Mouse (Mus musculus) forebrain, embryonic 16.5 days (tissue): ENCODE measurements around the gene Ttc30a1. TPM values are rescaled to one million over a fixed set of nuclear protein-coding genes. Genes with fewer than 3 reads are reported as not detected.

Experiments
- ATAC-seq: fragments of 200-750 bp; cut with Nextera tagmentation; 2 replicates; pipeline ENCODE4 v1.8.0; 2017; ENCODE audit warnings: mild to moderate bottlenecking, moderate library complexity
- H3K27ac ChIP-seq: fragments of 300-500 bp; sonication (generic); 2 replicates; pipeline ENCODE4 v1.5.1; 2014; ENCODE audit warnings: low read length, control low read depth
- H3K27me3 ChIP-seq: fragments of 300-500 bp; sonication (generic); replicated peaks from 2 replicates; pipeline ENCODE4 v1.6.1; 2014; ENCODE audit warnings: low read length; ENCODE audit not compliant: control insufficient read depth, insufficient read depth
- H3K36me3 ChIP-seq: fragments of 300-500 bp; sonication (generic); 2 replicates; pipeline ENCODE4 v1.6.1; 2014; ENCODE audit not compliant: control insufficient read depth, insufficient read depth
- H3K4me1 ChIP-seq: fragments of 300-500 bp; sonication (generic); replicated peaks from 2 replicates; pipeline ENCODE4 v1.6.1; 2014; ENCODE audit warnings: low read length; ENCODE audit not compliant: control insufficient read depth, insufficient read depth
- H3K4me2 ChIP-seq: fragments of 300-500 bp; sonication (generic); 2 replicates; pipeline ENCODE4 v1.6.1; 2014; ENCODE audit warnings: mild to moderate bottlenecking, low read length, control low read depth
- H3K4me3 ChIP-seq: fragments of 300-500 bp; sonication (generic); replicated peaks from 2 replicates; pipeline ENCODE4 v1.5.1; 2014; ENCODE audit warnings: mild to moderate bottlenecking, low read length, control low read depth
- H3K9ac ChIP-seq: fragments of 300-500 bp; sonication (generic); replicated peaks from 2 replicates; pipeline ENCODE4 v1.6.1; 2014; ENCODE audit warnings: low read depth, low read length, control low read depth
- H3K9me3 ChIP-seq: fragments of 300-500 bp; sonication (generic); 2 replicates; pipeline ENCODE4 v1.6.1; 2016; ENCODE audit warnings: low read length; ENCODE audit not compliant: control insufficient read depth
- WGBS: fragments of 180-500 bp; shearing (Covaris S2); extraction: QIAGEN DNeasy Blood & Tissue Kit; methylation state at CpG from one replicate; pipeline ENCODE4 v1.1.7; 2014; 5-methylcytosine and 5-hydroxymethylcytosine counted together
- polyA plus RNA-seq: library from polyadenylated mRNA; unstranded; fragments of >200 nt; fragmentation: Nextera tagmentation; extraction: Ambion mirVana; gene quantifications from 2 replicates; pipeline ENCODE4 v1.2.1, GENCODE M21; 2015

Ttc30a1 gene
- polyA plus RNA-seq, 1 experiment from 2014 or later: 7.4 TPM

DNA sequence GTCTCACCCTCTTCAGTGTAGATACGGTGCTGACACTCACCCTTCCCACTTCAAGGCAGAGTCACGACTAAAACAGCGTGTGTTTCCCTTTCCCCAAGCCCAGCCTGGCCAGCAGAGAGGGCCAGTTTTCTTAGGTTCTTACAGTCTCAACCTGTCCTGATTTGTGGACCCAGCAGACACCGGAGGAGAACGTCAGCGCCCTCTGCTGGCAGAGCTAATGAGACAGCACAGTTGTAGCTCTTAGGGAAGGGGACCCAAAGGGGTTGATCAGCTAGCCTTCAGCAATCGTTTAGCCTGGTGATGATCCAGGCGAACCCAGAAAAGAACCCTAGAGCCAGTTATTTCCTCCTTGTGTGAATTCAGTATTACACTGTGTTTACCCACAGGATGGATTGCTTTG lies 19.6 kb upstream of the Ttc30a1 start:
- WGBS: 50% methylated on average over 8 of the region's 8 CpGs
- Histone ChIP-seq H3K9ac (no peak overlapping the region), H3K4me3 (no peak overlapping the region), H3K4me1 (peaks cover 19% of the 10 kb centered on the region), H3K36me3 (no peaks in the 10 kb centered on the region), H3K27ac (no peak overlapping the region), H3K9me3 (no peaks in the 10 kb centered on the region), H3K27me3 (no peaks in the 10 kb centered on the region), H3K4me2 (no peak overlapping the region)
- ATAC-seq: no peak

DNA sequence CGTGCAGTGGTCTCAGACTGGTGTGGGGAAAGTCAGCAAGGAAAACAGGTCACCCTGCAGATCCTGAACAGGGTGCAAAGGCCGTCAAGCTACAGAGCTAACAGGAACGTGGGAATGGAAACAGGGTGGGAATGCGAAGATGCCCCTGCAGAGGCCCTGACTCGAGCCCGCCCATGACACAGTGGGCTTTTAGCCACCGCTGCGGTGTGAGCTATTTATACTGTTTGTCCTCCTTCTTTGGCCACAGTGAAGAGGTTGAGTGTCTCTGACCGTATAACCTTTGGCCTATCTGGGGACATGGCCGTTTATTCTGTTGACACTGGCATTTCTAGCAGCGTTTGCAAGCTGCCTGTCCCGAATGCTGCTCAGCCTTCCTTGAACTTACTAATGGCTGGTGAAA lies 17.9 kb upstream of the Ttc30a1 start:
- 82% methylated on average over 12 of the region's 12 CpGs for WGBS
- H3K4me2 ChIP-seq: no peak overlapping the region
- H3K4me1 ChIP-seq: peaks cover 19% of the 10 kb centered on the region
- no peak overlapping the region for H3K9ac ChIP-seq
- ATAC-seq: no peak
- H3K27ac ChIP-seq: peak overlapping the region; percentile 25
- H3K9me3 ChIP-seq: no peaks in the 10 kb centered on the region
- no peaks in the 10 kb centered on the region for H3K27me3 ChIP-seq
- H3K36me3 ChIP-seq: no peaks in the 10 kb centered on the region
- no peak overlapping the region for H3K4me3 ChIP-seq

DNA sequence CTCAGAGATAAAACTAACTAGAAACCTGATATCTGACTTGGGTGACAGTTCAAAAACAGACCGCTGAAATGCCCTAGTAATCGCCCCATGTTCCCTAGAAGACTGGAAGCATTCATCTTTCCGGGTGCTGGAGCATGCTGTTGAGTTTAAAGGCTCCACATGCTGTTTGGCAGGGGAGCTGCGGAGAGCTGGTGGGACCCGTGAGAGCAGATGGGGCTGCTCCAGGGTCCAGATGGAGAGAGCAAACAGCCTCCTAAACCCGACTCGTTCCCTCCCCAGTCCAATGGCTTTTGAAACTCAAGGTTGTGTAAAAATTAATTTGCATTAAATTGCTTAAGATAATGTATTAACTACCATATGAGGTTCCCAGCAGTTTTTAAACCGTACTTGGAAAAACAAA lies 16.9 kb upstream of the Ttc30a1 start:
- Histone ChIP-seq H3K4me2 (no peak overlapping the region), H3K9ac (no peak overlapping the region), H3K27me3 (no peaks in the 10 kb centered on the region), H3K9me3 (no peaks in the 10 kb centered on the region), H3K36me3 (no peaks in the 10 kb centered on the region), H3K4me3 (no peak overlapping the region), H3K4me1 (peaks cover 19% of the 10 kb centered on the region), H3K27ac (peak overlapping the region; percentile 29; the same call in 1 of the 2 replicates)
- peak; percentile 95 for ATAC-seq
- 32% methylated on average over 8 of the region's 8 CpGs for WGBS

DNA sequence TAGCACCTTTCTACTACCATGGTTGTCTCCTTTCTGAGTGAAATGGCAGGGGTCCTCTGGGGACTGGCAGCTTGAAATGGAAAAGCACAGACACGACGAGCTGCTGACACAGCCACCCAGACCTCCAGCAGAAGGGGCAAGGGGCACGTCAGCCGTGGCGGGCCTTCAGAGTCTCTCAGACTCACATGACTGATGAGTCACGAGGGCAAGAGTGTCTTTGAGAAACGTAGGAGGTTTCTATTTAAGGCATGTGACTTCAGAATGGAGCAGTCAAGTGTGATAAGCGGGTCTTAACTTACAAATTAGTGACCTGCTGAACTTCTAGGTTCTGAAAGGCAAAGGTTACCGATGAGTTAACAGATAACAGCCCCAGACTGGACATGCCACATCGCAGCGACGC lies 16.0 kb upstream of the Ttc30a1 start:
- no peak overlapping the region for H3K9ac ChIP-seq
- WGBS: 81% methylated on average over 12 of the region's 12 CpGs

DNA sequence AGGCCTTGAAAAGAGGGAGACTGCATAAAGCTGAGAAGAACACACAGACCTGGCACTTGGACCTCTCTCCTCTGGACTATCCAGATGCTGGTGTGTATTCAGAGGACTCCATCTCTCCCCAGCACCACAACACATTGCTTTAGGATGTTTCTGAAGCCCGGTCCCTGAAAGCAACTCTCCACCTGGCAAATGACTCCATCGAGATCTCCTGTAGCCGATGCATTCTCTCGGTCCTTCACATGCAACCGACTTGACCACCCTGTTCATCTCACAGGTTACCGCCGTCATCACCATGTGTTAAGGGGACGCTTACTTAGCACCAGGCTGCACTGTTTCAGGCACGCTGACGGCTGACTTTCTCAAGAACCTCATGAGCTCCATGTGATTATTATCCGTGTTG lies 13.1 kb upstream of the Ttc30a1 start:
- Histone ChIP-seq H3K36me3 (no peaks in the 10 kb centered on the region), H3K9me3 (no peaks in the 10 kb centered on the region), H3K4me2 (no peak overlapping the region), H3K4me3 (no peak overlapping the region), H3K27ac (no peak overlapping the region), H3K4me1 (peaks cover 27% of the 10 kb centered on the region), H3K9ac (no peak overlapping the region), H3K27me3 (no peaks in the 10 kb centered on the region)
- WGBS: 95% methylated on average over 11 of the region's 11 CpGs
- ATAC-seq: no peak

More for the DNA sequence above, 16.0 kb upstream of the Ttc30a1 start:
- H3K27ac ChIP-seq: no peak overlapping the region
- H3K36me3 ChIP-seq: no peaks in the 10 kb centered on the region
- no peak overlapping the region for H3K4me2 ChIP-seq
- peaks cover 19% of the 10 kb centered on the region for H3K4me1 ChIP-seq
- no peaks in the 10 kb centered on the region for H3K27me3 ChIP-seq
- no peaks in the 10 kb centered on the region for H3K9me3 ChIP-seq
- no peak for ATAC-seq
- H3K4me3 ChIP-seq: no peak overlapping the region

DNA sequence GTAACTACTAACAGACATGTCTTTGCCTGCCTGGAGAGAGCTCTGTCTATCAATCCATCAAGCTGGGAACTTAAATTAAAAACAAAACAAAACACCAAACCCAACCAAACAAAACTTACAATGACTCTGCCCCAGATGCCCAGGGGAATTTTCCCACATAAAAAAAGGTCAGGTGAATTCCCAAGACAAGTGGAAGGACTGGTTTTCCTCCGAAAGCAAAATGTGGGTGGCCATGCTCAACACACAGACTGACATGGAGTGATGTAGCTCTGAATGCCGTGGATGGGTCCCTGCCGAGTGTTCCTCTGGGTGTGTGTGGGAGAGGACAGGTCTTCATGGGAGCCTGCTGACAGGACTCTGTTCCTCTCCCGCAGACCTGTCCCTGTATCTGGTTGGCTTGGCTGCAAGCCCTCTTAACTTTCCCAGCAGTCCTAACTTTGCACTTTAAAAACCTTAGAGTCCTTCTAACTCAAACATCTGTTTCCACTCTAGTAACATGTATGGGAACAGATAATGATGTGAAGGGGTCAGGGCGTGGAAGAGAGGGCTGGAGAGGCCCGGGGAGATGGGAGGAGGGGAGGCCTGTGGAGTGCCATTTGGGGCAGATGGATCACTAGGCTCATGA lies 9.9 kb upstream of the Ttc30a1 start:
- Histone ChIP-seq H3K9me3 (no peaks in the 10 kb centered on the region), H3K27ac (no peak overlapping the region), H3K9ac (no peak overlapping the region), H3K36me3 (no peaks in the 10 kb centered on the region), H3K27me3 (no peaks in the 10 kb centered on the region), H3K4me1 (peaks cover 25% of the 10 kb centered on the region), H3K4me3 (no peak overlapping the region), H3K4me2 (no peak overlapping the region)
- 77% methylated on average over 6 of the region's 6 CpGs for WGBS
- no peak for ATAC-seq

DNA sequence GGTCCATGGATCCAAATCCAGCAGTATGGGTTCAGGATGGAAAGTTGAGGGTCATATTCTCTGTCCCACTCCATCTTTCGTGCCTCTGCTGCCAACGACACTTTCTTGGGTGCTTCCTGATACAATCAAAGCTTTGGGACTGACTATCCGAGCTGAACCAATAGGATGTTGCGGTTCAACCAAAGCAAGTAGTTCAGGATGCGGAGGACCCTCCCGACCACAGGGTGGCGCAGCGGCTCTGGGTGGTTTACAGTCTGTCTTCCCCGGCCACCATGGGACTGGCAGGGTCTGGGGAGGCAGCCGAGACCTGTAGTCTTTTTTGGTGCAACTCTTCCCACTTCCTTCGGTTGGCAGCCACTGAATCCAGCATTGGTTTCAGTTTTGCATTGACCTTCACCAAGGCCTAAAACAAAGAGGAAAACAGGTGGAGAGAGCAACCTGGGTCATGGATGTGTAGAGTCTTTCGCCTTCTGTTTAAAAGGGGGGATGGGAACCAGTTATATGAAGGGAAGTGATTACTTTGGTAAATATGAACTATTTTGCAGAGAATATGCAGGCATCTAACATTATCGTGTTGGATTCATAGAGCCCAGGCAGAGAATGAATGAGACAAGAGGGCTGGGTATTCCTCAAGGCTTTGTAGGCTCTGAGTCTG lies 9.2 kb upstream of the Ttc30a1 start:
- Histone ChIP-seq H3K27me3 (no peaks in the 10 kb centered on the region), H3K27ac (no peak overlapping the region), H3K9me3 (no peaks in the 10 kb centered on the region), H3K4me3 (no peak overlapping the region), H3K4me2 (no peak overlapping the region), H3K9ac (no peak overlapping the region), H3K4me1 (peaks cover 25% of the 10 kb centered on the region), H3K36me3 (no peaks in the 10 kb centered on the region)
- WGBS: 59% methylated on average over 13 of the region's 13 CpGs
- ATAC-seq: no peak

DNA sequence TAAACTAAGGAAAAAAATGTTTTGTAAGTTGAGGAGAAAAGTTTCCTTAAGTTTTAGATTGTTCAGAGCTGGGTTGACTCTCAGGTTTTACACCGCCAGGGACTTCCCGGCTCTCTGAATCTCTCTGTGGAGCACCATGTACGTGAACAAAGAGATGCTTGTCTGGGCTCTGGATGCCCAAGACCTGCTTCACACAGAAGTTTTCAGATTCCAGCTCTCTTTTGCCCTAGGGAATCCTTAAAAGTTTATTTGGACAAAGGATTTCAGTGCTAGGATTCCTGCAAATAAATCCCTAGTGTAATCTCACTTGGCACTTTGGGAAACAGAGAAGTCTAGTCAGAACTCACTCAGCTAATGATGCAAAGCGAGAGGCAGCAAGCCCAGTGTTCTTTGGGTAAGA lies 7.9 kb upstream of the Ttc30a1 start:
- no peaks in the 10 kb centered on the region for H3K27me3 ChIP-seq
- H3K4me2 ChIP-seq: no peak overlapping the region
- ATAC-seq: no peak
- H3K27ac ChIP-seq: no peak overlapping the region; the same call in 1 of the 2 replicates
- no peaks in the 10 kb centered on the region for H3K9me3 ChIP-seq
- WGBS: 65% methylated on average over 4 of the region's 4 CpGs
- no peaks in the 10 kb centered on the region for H3K36me3 ChIP-seq
- no peak overlapping the region for H3K9ac ChIP-seq
- H3K4me1 ChIP-seq: peaks cover 32% of the 10 kb centered on the region
- no peak overlapping the region for H3K4me3 ChIP-seq

DNA sequence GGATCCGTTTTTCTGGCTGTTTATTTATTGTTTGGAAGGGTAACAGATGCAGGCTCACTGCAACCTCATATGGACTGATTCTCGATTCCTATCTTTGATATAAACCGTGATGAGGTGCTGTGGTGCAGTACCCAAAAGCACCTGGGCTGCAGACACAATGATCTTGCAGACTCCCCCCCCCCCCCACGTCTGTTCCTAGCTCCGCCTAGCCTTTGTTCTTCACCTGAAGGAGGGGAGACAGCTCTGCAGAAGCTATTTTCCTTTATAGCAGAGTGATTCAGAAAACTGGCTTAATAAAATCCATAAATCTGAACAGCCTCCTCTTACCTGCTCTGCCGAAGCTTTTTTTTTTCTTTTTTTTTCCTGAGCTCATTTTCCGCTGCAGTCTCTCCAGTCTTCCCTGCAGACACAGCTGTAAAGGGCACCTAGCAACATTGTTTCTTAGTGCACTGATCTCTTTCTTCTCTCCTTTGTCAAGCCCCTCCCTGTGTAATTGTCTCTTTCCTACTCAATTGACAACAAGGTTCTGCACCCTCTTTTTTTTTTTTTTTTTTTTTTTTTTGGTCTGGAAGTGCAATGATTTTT lies 7.1 kb upstream of the Ttc30a1 start:
- Histone ChIP-seq H3K9me3 (no peaks in the 10 kb centered on the region), H3K4me1 (peaks cover 32% of the 10 kb centered on the region), H3K9ac (peak overlapping the region; percentile 4; the same call in 1 of the 2 replicates), H3K36me3 (no peaks in the 10 kb centered on the region), H3K4me2 (peak overlapping the region; percentile 21), H3K27ac (peak overlapping the region; percentile 79), H3K27me3 (no peaks in the 10 kb centered on the region), H3K4me3 (no peak overlapping the region)
- peak; percentile 74 for ATAC-seq
- WGBS: 40% methylated on average over 7 of the region's 7 CpGs
